Mouse (Mus musculus): ENCODE data around the gene Tmem131.

The Tmem131 gene

GRCm38 (mm10) chr1:36884536-36884935, 58.9 kb downstream of the Tmem131 start:
- no peak for DNase-seq (ENCODE audit: low spot score)

- DNase-seq (ENCODE audit: low spot score), result no peak
Observed at GRCm38 (mm10) chr1:36883805-36884204, 59.7 kb downstream of the Tmem131 start.

- no peak for DNase-seq (ENCODE audit: low spot score)
Observed at GRCm38 (mm10) chr1:36879154-36879553, 64.3 kb downstream of the Tmem131 start.

GRCm38 (mm10) chr1:36877126-36877525, 66.3 kb downstream of the Tmem131 start:
- no peak for DNase-seq (ENCODE audit: low spot score)

GRCm38 (mm10) chr1:36874874-36875561, 68.4 kb downstream of the Tmem131 start:
- no peak for DNase-seq (ENCODE audit: low spot score)

- no peak for DNase-seq (ENCODE audit: low spot score)
Observed at GRCm38 (mm10) chr1:36871238-36871637, 72.2 kb downstream of the Tmem131 start.

- no peak for DNase-seq (ENCODE audit: low spot score)
Observed at GRCm38 (mm10) chr1:36870518-36870917, 72.9 kb downstream of the Tmem131 start.

- no peak for DNase-seq (ENCODE audit: low spot score)
Observed at GRCm38 (mm10) chr1:36864757-36865156, 78.7 kb downstream of the Tmem131 start.

GRCm38 (mm10) chr1:36861775-36862174, 81.7 kb downstream of the Tmem131 start:
- DNase-seq (ENCODE audit: low spot score), result no peak

- no peak for DNase-seq (ENCODE audit: low spot score)
Observed at GRCm38 (mm10) chr1:36860876-36861275, 82.6 kb downstream of the Tmem131 start.

- DNase-seq (ENCODE audit: low spot score), result no peak
Observed at GRCm38 (mm10) chr1:36860431-36860849, 83.0 kb downstream of the Tmem131 start.

GRCm38 (mm10) chr1:36857081-36857480, 86.4 kb downstream of the Tmem131 start:
- DNase-seq (ENCODE audit: low spot score), result no peak

- DNase-seq (ENCODE audit: low spot score), result no peak
Observed at GRCm38 (mm10) chr1:36854198-36854765, 89.2 kb downstream of the Tmem131 start.

- no peak for DNase-seq (ENCODE audit: low spot score)
Observed at GRCm38 (mm10) chr1:36852085-36852484, 91.4 kb downstream of the Tmem131 start.

- no peak for DNase-seq (ENCODE audit: low spot score)
Observed at GRCm38 (mm10) chr1:36851392-36851791, 92.1 kb downstream of the Tmem131 start.

- no peak for DNase-seq (ENCODE audit: low spot score)
Observed at GRCm38 (mm10) chr1:36848036-36848435, 95.4 kb downstream of the Tmem131 start.

- no peak for DNase-seq (ENCODE audit: low spot score)
Observed at GRCm38 (mm10) chr1:36847276-36847675, 96.2 kb downstream of the Tmem131 start.

- no peak for DNase-seq (ENCODE audit: low spot score)
Observed at GRCm38 (mm10) chr1:36845031-36845430, 98.4 kb downstream of the Tmem131 start.

- no peak for DNase-seq (ENCODE audit: low spot score)
Observed at GRCm38 (mm10) chr1:36841806-36842205, 101.7 kb downstream of the Tmem131 start.

- DNase-seq (ENCODE audit: low spot score), result no peak
Observed at GRCm38 (mm10) chr1:36840959-36841358, 102.5 kb downstream of the Tmem131 start.

- no peak for DNase-seq (ENCODE audit: low spot score)
Observed at GRCm38 (mm10) chr1:36839858-36840257, 103.6 kb downstream of the Tmem131 start.

GRCm38 (mm10) chr1:36836274-36836954, 107.1 kb downstream of the Tmem131 start:
- DNase-seq (ENCODE audit: low spot score), result no peak

- DNase-seq (ENCODE audit: low spot score), result no peak
Observed at GRCm38 (mm10) chr1:36835593-36835992, 107.9 kb downstream of the Tmem131 start.

Measured in MN1 (cell line).